Mouse (Mus musculus) forebrain, embryonic 14.5 days (tissue): ENCODE results near the gene Capn15. TPM values are rescaled to one million over a fixed set of nuclear protein-coding genes. Genes with fewer than 3 reads are reported as not detected.

Source experiments
- ATAC-seq: fragments of 200-750 bp; cut with Nextera tagmentation; 2 replicates; pipeline ENCODE4 v1.8.0; 2017; ENCODE audit warnings: mild to moderate bottlenecking, moderate library complexity
- DNase-seq: peaks from one replicate; pipeline ENCODE4 v3.0.0-alpha.2; 2015; ENCODE audit warnings: low spot score
- H3K27ac ChIP-seq: fragments of 300-500 bp; sonication (generic); 2 replicates; pipeline ENCODE4 v1.5.1; 2014; ENCODE audit warnings: low read depth, mild to moderate bottlenecking, control low read depth, low read length, moderate library complexity
- H3K27me3 ChIP-seq: fragments of 300-500 bp; sonication (generic); replicated peaks from 2 replicates; pipeline ENCODE4 v1.6.1; 2014; ENCODE audit warnings: low read length, control low read depth, mixed read lengths; ENCODE audit not compliant: control insufficient read depth, insufficient read depth
- H3K36me3 ChIP-seq: fragments of 300-500 bp; sonication (generic); 2 replicates; pipeline ENCODE4 v1.6.1; 2014; ENCODE audit warnings: low read length, control low read depth; ENCODE audit not compliant: control insufficient read depth, insufficient read depth
- H3K4me1 ChIP-seq: fragments of 300-500 bp; sonication (generic); 2 replicates; pipeline ENCODE4 v1.6.1; 2014; ENCODE audit warnings: antibody characterized with exemption, low read length, control low read depth; ENCODE audit not compliant: control insufficient read depth, insufficient read depth
- H3K4me2 ChIP-seq: fragments of 300-500 bp; sonication (generic); 2 replicates; pipeline ENCODE4 v1.6.1; 2014; ENCODE audit warnings: mild to moderate bottlenecking, control low read depth, low read length
- H3K4me3 ChIP-seq: fragments of 300-500 bp; sonication (generic); 2 replicates; pipeline ENCODE4 v1.5.1; 2014; ENCODE audit warnings: low read depth, low read length, control low read depth
- H3K9ac ChIP-seq: fragments of 300-500 bp; sonication (generic); 2 replicates; pipeline ENCODE4 v1.6.1; 2014; ENCODE audit warnings: mild to moderate bottlenecking, low read length, control low read depth, moderate library complexity
- H3K9me3 ChIP-seq: fragments of 300-500 bp; sonication (generic); replicated peaks from 2 replicates; pipeline ENCODE4 v1.6.1; 2016; ENCODE audit warnings: low read length, control low read depth, mixed read lengths; ENCODE audit not compliant: control insufficient read depth
- WGBS: fragments of 180-500 bp; shearing (Covaris S2); extraction: QIAGEN DNeasy Blood & Tissue Kit; methylation state at CpG from one replicate; pipeline ENCODE4 v1.1.7; 2014; 5-methylcytosine and 5-hydroxymethylcytosine counted together
- polyA plus RNA-seq: library from polyadenylated mRNA; unstranded; fragments of >200 nt; fragmentation: Nextera tagmentation; extraction: Ambion mirVana; gene quantifications from 2 replicates; pipeline ENCODE4 v1.2.1, GENCODE M21; 2014

Gene Capn15
- polyA plus RNA-seq, 1 experiment from 2014 or later, result 17.0 TPM

DNA sequence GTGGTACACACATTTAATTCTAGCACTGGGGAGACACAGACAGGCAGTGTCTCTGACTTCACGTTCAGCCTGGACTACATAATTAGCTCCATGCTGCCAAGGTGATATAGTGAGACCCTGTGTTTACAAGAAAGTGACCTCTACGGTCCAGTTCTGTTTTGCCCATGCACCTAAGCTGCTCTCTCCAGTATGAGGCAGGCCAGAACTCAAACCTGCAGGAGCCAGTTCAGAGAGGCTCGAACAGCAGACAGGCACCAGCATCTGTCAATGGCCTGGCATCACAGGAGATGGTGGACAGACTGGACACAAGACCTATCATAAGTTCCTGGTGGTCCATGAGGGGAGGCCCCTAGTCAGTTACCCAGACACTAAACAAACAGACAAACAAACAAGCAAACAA is 32.8 kb upstream of the Capn15 start:
- H3K4me1 ChIP-seq, result no peaks in the 10 kb centered on the region
- no peak overlapping the region for H3K4me2 ChIP-seq
- H3K9me3 ChIP-seq, result no peaks in the 10 kb centered on the region
- DNase-seq (no peak), ATAC-seq (no peak)
- 88% methylated on average over 3 of the region's 3 CpGs for WGBS
- H3K36me3 ChIP-seq, result peaks cover 55% of the 10 kb centered on the region
- H3K9ac ChIP-seq, result no peak overlapping the region
- no peak overlapping the region for H3K27ac ChIP-seq
- H3K4me3 ChIP-seq, result no peak overlapping the region
- no peaks in the 10 kb centered on the region for H3K27me3 ChIP-seq

- ATAC-seq, result no peak
- peaks cover 54% of the 10 kb centered on the region for H3K36me3 ChIP-seq
- H3K4me3 ChIP-seq, result no peak overlapping the region
- no peak overlapping the region for H3K27ac ChIP-seq
- no peak overlapping the region for H3K9ac ChIP-seq
- no peak overlapping the region for H3K4me2 ChIP-seq
- DNase-seq, result no peak
- no peaks in the 10 kb centered on the region for H3K4me1 ChIP-seq
- H3K27me3 ChIP-seq, result no peaks in the 10 kb centered on the region
- 87% methylated on average over 5 of the region's 5 CpGs for WGBS
- no peaks in the 10 kb centered on the region for H3K9me3 ChIP-seq
Observed at GRCm38 (mm10) chr17:26017949-26018348, 32.4 kb upstream of the Capn15 start.

DNA sequence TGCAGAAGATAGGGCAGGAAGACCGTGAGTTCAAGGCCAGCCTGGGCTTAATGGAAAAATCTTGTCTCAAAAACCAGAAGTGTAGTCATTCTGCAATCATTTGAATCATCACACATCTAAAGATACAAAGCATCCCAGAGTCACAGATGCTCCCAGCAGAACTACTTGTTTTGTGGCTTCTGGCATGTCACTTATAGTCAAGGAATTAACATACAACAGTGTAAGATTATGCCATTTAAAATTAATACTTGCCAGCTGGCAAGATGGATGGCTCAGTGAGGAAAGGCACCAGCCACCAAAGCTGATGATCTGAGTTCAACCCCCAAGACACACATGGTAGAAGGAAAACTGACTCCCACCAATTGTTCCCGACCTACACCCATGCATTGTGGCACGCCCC is 31.4 kb upstream of the Capn15 start:
- H3K9ac ChIP-seq, result no peak overlapping the region
- WGBS, result 86% methylated on average over 3 of the region's 3 CpGs
- no peaks in the 10 kb centered on the region for H3K9me3 ChIP-seq
- H3K27me3 ChIP-seq, result no peaks in the 10 kb centered on the region
- DNase-seq (no peak), ATAC-seq (no peak)
- H3K4me1 ChIP-seq, result no peaks in the 10 kb centered on the region
- peaks cover 61% of the 10 kb centered on the region for H3K36me3 ChIP-seq
- H3K4me2 ChIP-seq, result no peak overlapping the region
- H3K4me3 ChIP-seq, result no peak overlapping the region
- H3K27ac ChIP-seq, result no peak overlapping the region

- Histone ChIP-seq H3K9me3 (no peaks in the 10 kb centered on the region), H3K27ac (no peak overlapping the region), H3K36me3 (peaks cover 70% of the 10 kb centered on the region), H3K4me2 (no peak overlapping the region), H3K9ac (no peak overlapping the region), H3K27me3 (no peaks in the 10 kb centered on the region), H3K4me1 (no peaks in the 10 kb centered on the region), H3K4me3 (no peak overlapping the region)
- no peak for ATAC-seq
- no peak for DNase-seq
- WGBS, result 85% methylated on average over 10 of the region's 10 CpGs
Observed at GRCm38 (mm10) chr17:26013711-26014110, 28.1 kb upstream of the Capn15 start.

DNA sequence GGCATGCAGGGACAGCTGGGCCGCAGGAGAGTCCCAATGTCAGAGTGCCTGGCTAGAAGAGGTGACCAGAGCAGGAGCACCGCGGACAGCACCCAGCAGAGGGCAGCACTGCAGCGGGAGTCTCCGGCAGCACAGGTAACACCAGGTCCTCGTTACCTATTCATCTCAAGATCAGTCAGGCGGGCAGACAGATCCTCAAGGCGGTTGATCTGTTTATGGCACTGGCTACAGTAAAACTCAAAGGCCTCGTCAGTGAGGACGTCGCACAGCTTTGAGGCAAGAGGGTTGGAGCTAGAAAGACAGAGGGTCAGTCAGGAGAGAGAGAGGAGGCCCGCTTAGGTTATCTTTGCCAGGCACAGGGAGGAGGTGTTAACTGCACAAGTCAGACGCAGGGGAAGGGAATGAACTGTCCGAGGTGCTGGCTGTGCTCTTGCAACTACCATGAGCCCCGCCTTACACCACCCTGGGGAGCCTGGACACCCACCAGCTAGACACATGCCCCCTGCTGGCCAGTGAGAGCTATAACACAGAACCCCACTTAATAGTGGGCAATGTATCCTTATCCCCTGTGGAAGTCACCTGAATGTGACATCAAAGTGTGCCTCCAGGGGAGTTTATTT is 26.4 kb upstream of the Capn15 start:
- peaks cover 74% of the 10 kb centered on the region for H3K36me3 ChIP-seq
- H3K4me1 ChIP-seq, result no peaks in the 10 kb centered on the region
- no peak overlapping the region for H3K27ac ChIP-seq
- no peaks in the 10 kb centered on the region for H3K9me3 ChIP-seq
- H3K27me3 ChIP-seq, result no peaks in the 10 kb centered on the region
- WGBS, result 12% methylated on average over 15 of the region's 15 CpGs
- no peak overlapping the region for H3K9ac ChIP-seq
- H3K4me3 ChIP-seq, result no peak overlapping the region
- H3K4me2 ChIP-seq, result peak overlapping the region; percentile 25; the same call in 1 of the 2 replicates
- ATAC-seq (peak; percentile 64), DNase-seq (peak; percentile 72)

GRCm38 (mm10) chr17:26009540-26009939 is 23.9 kb upstream of the Capn15 start:
- H3K36me3 ChIP-seq, result peaks cover 80% of the 10 kb centered on the region
- WGBS, result 34% methylated on average over 4 of the region's 4 CpGs

GRCm38 (mm10) chr17:26008787-26009186 is 23.2 kb upstream of the Capn15 start:
- Histone ChIP-seq H3K9me3 (no peaks in the 10 kb centered on the region), H3K27ac (no peak overlapping the region), H3K4me3 (no peak overlapping the region), H3K9ac (no peak overlapping the region), H3K27me3 (no peaks in the 10 kb centered on the region), H3K4me1 (no peaks in the 10 kb centered on the region), H3K4me2 (no peak overlapping the region), H3K36me3 (peaks cover 80% of the 10 kb centered on the region)
- ATAC-seq (no peak), DNase-seq (no peak)
- 93% methylated on average over 7 of the region's 7 CpGs for WGBS

More at GRCm38 (mm10) chr17:26009540-26009939, 23.9 kb upstream of the Capn15 start:
- H3K27ac ChIP-seq, result no peak overlapping the region
- peak; percentile 92 for ATAC-seq
- H3K9me3 ChIP-seq, result no peaks in the 10 kb centered on the region
- no peak overlapping the region for H3K4me2 ChIP-seq
- no peaks in the 10 kb centered on the region for H3K4me1 ChIP-seq
- no peak overlapping the region for H3K4me3 ChIP-seq
- H3K27me3 ChIP-seq, result no peaks in the 10 kb centered on the region
- peak; percentile 94 for DNase-seq
- H3K9ac ChIP-seq, result no peak overlapping the region

DNA sequence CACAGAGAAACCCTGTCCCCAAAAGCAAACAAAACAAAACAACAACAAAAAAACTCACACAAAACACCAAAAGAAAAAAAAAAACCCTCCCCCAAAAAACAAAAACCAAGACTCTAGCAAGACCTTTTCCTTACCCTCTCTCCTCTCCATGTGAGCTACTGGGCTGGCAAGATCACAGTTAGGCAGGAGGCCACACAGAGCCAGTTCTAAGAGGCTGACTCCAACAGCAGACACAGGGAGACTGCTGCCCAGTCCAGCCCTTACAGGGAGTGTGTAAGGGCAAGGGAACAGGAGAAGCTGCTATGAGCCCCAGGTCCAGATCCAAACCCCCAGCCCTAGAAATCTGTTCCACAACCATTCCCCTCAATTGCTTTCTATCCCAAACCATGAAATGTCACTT is 22.7 kb upstream of the Capn15 start:
- no peak overlapping the region for H3K27ac ChIP-seq
- no peaks in the 10 kb centered on the region for H3K4me1 ChIP-seq
- H3K4me2 ChIP-seq, result no peak overlapping the region
- no peak overlapping the region for H3K9ac ChIP-seq
- H3K36me3 ChIP-seq, result peaks cover 80% of the 10 kb centered on the region
- ATAC-seq, result no peak
- H3K4me3 ChIP-seq, result no peak overlapping the region
- no peaks in the 10 kb centered on the region for H3K27me3 ChIP-seq
- no peak for DNase-seq
- H3K9me3 ChIP-seq, result no peaks in the 10 kb centered on the region

DNA sequence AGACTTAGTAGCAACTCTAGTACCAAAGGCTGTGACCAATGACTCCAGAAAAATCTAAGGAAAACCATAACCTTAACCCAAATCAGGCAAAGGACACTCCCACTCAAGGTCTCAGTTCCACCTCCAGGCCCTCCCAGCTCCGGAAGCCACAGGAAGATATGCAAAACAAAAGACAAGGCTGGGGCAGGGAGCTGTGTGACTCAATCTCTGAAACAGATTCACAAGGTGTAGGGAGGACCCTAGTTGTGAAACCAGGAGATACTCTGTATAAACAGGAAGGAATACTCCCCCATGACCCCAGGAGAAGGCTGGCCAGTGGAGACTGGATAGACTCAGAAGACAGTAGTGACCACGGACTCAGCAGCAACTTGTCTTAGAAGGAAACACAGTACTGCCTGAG is 22.1 kb upstream of the Capn15 start:
- WGBS, result 84% methylated on average over 2 of the region's 2 CpGs
- no peak for ATAC-seq

More for the DNA sequence above, 22.1 kb upstream of the Capn15 start:
- H3K9ac ChIP-seq, result no peak overlapping the region
- no peak overlapping the region for H3K4me2 ChIP-seq
- H3K27ac ChIP-seq, result no peak overlapping the region
- no peak overlapping the region for H3K4me3 ChIP-seq
- no peaks in the 10 kb centered on the region for H3K27me3 ChIP-seq
- H3K9me3 ChIP-seq, result no peaks in the 10 kb centered on the region
- no peaks in the 10 kb centered on the region for H3K4me1 ChIP-seq
- DNase-seq, result no peak
- H3K36me3 ChIP-seq, result peaks cover 81% of the 10 kb centered on the region
